Mouse (Mus musculus) G1E (cell line): ENCODE measurements at regions not wholly inside any gene's neighbourhood (a gene's known extent, or its start where the extent isn't known, plus 50 kb on each side); places are given as distances from the start of the nearest gene placed in this dataset.

Experiments
- CTCF ChIP-seq: IDR thresholded peaks from 2 replicates; pipeline ENCODE4 v1.5.1; 2012; ENCODE audit warnings: low read depth, low read length, inconsistent platforms, mixed read lengths
- GATA1 ChIP-seq: IDR thresholded peaks from 2 replicates; pipeline ENCODE4 v1.6.1; 2012; ENCODE audit warnings: borderline replicate concordance, low read length, inconsistent platforms, mixed read lengths
- POLR2AphosphoS5 ChIP-seq: IDR thresholded peaks from 2 replicates; pipeline ENCODE4 v1.6.1; 2012; ENCODE audit warnings: low read depth, low read length, inconsistent platforms; ENCODE audit not compliant: insufficient replicate concordance
- TAL1 ChIP-seq: conservative IDR thresholded peaks from 2 replicates; pipeline ENCODE4 v1.6.1; 2012; ENCODE audit warnings: low read depth, low read length, inconsistent platforms, mixed read lengths

DNA sequence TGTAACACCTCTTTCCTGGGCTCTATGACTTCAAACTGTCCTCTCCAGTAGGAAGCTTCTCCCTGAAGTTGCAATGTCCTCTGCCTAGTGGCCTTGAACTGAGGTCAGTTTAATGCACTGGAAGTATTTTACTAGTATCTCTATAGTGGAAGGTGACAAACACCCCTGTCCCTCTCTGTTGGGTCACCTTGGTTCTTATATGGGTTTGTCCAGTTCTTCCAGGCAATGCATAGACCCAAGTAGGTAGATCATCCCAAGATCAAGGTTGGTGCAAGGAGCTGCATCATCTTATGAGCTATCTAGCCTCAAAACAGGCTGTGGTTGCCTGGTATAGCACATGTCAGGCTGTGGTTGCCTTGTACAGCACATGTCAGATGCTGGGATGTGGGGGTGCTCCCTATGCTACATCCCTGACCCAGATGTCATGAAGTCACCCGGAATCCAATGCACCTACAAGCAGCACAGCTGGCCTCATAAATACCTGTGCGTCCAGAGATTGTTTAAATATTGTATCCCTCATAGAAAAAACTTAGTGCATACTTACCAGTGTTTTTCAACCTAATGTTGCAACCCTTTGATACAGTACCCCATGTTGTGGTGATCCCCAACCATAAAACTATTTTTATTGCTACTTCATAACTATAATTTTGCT is 88.4 kb upstream of the Cpm start:
- TF ChIP-seq POLR2AphosphoS5 (no peak), TAL1 (no peak), CTCF (no peak), GATA1 (no peak)
